Mouse (Mus musculus): ENCODE measurements at regions not wholly inside any gene's neighbourhood (a gene's known extent, or its start where the extent isn't known, plus 50 kb on each side); places are given as distances from the start of the nearest gene placed in this dataset.
A peak's percentile ranks its signal among the peaks of the same experiment; 100 is the strongest.

DNA sequence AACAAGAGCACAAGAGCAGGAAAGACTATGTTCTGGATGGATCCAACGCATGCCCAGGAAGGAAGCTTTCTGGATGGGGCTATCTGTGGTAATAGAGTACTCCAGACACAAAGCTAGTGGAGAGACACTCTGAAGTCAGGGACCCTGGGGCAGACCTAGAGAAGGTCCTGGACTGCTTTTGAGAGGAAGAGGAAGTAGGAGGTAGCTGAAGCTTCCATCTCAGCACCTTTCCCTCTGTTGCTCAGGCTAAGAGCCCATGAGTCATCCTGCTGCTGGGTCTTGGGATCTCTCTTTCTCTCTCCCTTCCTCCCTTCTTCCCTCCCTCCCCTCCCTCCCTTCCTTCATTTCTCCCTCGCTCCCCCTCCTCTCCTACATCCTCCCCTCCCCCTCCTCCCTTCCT lies 84.6 kb upstream of the Cpeb4 start:
- Histone ChIP-seq H3K4me1 (ENCODE audit: control insufficient read depth, insufficient read depth, low read length) (peaks cover 3% of the 10 kb centered on the region; the same call in 1 of the 2 replicates), H3K27ac (ENCODE audit: insufficient read depth, low read depth, low read length) (no peak overlapping the region), H3K4me3 (ENCODE audit: insufficient read depth, low read depth, low read length) (no peak overlapping the region)
- TF ChIP-seq POLR2A (IDR thresholded peaks at IDR 0.05; ENCODE audit: insufficient read depth, low read depth, low read length) = no peak
- TF ChIP-seq CTCF (IDR thresholded peaks at IDR 0.05; ENCODE audit: insufficient read depth, low read depth, low read length) = no peak
- 90% methylated on average over 2 of the region's 2 CpGs for WGBS

GRCm38 (mm10) chr11:31787917-31788703 lies 83.9 kb upstream of the Cpeb4 start:
- peaks cover 3% of the 10 kb centered on the region; the same call in 1 of the 2 replicates for H3K4me1 ChIP-seq (ENCODE audit: control insufficient read depth, insufficient read depth, low read length)
- H3K4me3 ChIP-seq (ENCODE audit: insufficient read depth, low read depth, low read length) = no peak overlapping the region

DNA sequence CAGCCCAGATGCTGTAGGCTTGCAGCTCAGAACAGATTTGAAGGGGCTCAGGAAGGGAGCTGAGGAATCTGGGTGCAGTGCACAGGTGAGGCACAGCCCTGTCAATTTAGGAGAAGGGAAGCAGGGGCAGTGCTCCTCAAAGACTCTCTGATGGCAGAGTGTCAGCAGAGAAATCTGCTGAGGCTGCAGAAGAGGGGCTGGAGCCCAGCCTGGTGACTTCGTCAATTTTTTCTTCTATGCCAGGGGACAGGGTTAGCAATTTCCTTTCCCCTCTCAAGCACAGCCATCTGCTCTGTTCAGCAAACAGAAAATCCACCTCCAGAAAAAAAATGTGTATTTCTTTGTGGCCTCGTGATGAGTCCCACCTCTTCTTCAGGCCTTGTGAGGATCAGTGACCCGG lies 82.0 kb upstream of the Cpeb4 start:
- TF ChIP-seq CTCF (IDR thresholded peaks at IDR 0.05; ENCODE audit: insufficient read depth, low read depth, low read length) (no peak), POLR2A (IDR thresholded peaks at IDR 0.05; ENCODE audit: insufficient read depth, low read depth, low read length) (no peak)
- WGBS = 74% methylated on average over 3 of the region's 3 CpGs
- Histone ChIP-seq H3K27ac (ENCODE audit: insufficient read depth, low read depth, low read length) (no peak overlapping the region), H3K4me1 (ENCODE audit: control insufficient read depth, insufficient read depth, low read length) (peaks cover 5% of the 10 kb centered on the region), H3K4me3 (ENCODE audit: insufficient read depth, low read depth, low read length) (no peak overlapping the region)

More at GRCm38 (mm10) chr11:31787917-31788703, 83.9 kb upstream of the Cpeb4 start:
- 54% methylated on average over 2 of the region's 2 CpGs for WGBS
- H3K27ac ChIP-seq (ENCODE audit: insufficient read depth, low read depth, low read length) = no peak overlapping the region
- TF ChIP-seq CTCF (IDR thresholded peaks at IDR 0.05; ENCODE audit: insufficient read depth, low read depth, low read length) (no peak), POLR2A (IDR thresholded peaks at IDR 0.05; ENCODE audit: insufficient read depth, low read depth, low read length) (no peak)

- 77% methylated on average over 2 of the region's 2 CpGs for WGBS
- Histone ChIP-seq H3K27ac (ENCODE audit: insufficient read depth, low read depth, low read length) (no peak overlapping the region), H3K4me1 (ENCODE audit: control insufficient read depth, insufficient read depth, low read length) (peaks cover 7% of the 10 kb centered on the region), H3K4me3 (ENCODE audit: insufficient read depth, low read depth, low read length) (no peak overlapping the region)
- TF ChIP-seq CTCF (IDR thresholded peaks at IDR 0.05; ENCODE audit: insufficient read depth, low read depth, low read length) (no peak), POLR2A (IDR thresholded peaks at IDR 0.05; ENCODE audit: insufficient read depth, low read depth, low read length) (no peak)
Measured at GRCm38 (mm10) chr11:31791264-31791663, 80.7 kb upstream of the Cpeb4 start.

DNA sequence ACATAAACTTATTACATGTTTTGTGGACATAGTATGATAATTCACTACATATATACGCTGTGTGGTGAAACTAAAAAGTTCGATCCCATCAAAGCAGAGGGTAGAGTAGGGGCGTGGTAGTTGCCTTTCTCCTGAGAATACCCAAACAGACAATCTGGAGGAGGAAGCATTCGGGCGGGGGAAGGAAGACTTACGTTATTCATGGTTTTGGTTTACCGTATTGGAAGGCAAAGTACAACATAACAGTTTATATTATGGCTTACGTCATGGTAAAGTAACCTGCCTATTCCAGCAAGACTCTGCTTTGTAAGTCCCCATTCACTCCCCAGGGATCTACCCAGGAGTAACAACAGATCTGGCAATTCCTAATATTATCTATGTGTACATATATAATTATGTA lies 76.9 kb upstream of the Cpeb4 start:
- H3K4me1 ChIP-seq (ENCODE audit: control insufficient read depth, insufficient read depth, low read length) = peaks cover 7% of the 10 kb centered on the region
- TF ChIP-seq POLR2A (IDR thresholded peaks at IDR 0.05; ENCODE audit: insufficient read depth, low read depth, low read length) (no peak), CTCF (IDR thresholded peaks at IDR 0.05; ENCODE audit: insufficient read depth, low read depth, low read length) (no peak)
- 59% methylated on average over 8 of the region's 8 CpGs for WGBS
- H3K4me3 ChIP-seq (ENCODE audit: insufficient read depth, low read depth, low read length) = no peak overlapping the region
- H3K27ac ChIP-seq (ENCODE audit: insufficient read depth, low read depth, low read length) = no peak overlapping the region

- Histone ChIP-seq H3K27ac (ENCODE audit: insufficient read depth, low read depth, low read length) (peak overlapping the region; percentile 7), H3K4me3 (ENCODE audit: insufficient read depth, low read depth, low read length) (no peak overlapping the region), H3K4me1 (ENCODE audit: control insufficient read depth, insufficient read depth, low read length) (peaks cover 7% of the 10 kb centered on the region)
- 28% methylated on average over 6 of the region's 6 CpGs for WGBS
- TF ChIP-seq POLR2A (IDR thresholded peaks at IDR 0.05; ENCODE audit: insufficient read depth, low read depth, low read length) = no peak
- TF ChIP-seq CTCF (IDR thresholded peaks at IDR 0.05; ENCODE audit: insufficient read depth, low read depth, low read length) = no peak
Measured at GRCm38 (mm10) chr11:31796245-31796644, 75.8 kb upstream of the Cpeb4 start.

DNA sequence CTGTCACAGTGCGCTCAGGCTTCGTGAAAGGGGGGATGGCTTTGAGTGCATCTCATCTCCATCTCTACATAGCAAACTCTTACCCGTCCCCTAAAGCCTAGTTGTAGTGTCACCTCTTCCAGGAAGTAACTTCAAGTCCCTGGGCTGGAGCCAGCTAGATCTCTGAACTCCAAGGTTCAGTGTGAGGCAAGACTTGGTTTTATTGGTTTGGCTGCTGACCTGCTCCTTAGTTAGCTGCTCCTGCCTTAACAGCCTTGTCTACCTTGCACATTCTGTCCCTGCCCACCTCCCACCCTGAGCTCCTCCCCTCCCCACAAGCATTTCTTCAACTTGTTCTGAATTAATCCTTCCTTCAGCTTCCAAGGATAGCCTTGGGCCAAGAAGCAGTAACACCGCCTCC lies 70.4 kb upstream of the Cpeb4 start:
- H3K4me3 ChIP-seq (ENCODE audit: insufficient read depth, low read depth, low read length) = no peak overlapping the region
- no peak overlapping the region for H3K27ac ChIP-seq (ENCODE audit: insufficient read depth, low read depth, low read length)
- no peak for TF ChIP-seq CTCF (IDR thresholded peaks at IDR 0.05; ENCODE audit: insufficient read depth, low read depth, low read length)
- TF ChIP-seq POLR2A (IDR thresholded peaks at IDR 0.05; ENCODE audit: insufficient read depth, low read depth, low read length) = no peak
- WGBS = 72% methylated on average over 4 of the region's 4 CpGs
- peaks cover 13% of the 10 kb centered on the region for H3K4me1 ChIP-seq (ENCODE audit: control insufficient read depth, insufficient read depth, low read length)

DNA sequence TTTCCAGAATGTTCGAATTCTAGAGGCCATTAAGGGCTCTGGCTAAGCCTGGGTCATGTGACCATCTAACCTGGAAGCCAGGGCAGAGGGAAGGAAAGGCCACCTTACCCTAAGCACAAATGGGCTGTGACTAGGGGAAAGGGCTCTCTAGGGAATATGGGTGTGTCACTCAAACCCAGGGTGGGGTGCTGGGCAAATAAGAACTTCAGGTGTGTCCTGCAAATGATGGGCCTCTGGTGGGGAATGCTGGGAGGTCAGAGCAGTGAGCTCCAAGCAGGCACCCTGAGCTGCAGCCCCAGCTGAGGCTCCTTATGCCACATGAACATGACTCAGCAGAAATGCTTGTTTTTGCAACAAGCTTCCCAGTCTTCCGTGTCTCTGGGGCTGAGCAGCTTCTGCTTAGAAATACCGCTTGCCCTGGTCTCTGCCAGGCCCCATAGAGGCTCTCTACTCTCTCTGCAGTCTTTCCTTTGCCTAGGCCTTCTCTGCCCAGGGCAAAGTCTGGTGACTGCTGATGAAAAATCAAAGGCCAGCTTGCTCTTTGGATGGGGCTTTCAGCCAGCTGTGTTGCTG lies 68.6 kb upstream of the Cpeb4 start:
- Histone ChIP-seq H3K27ac (ENCODE audit: insufficient read depth, low read depth, low read length) (no peak overlapping the region), H3K4me1 (ENCODE audit: control insufficient read depth, insufficient read depth, low read length) (peaks cover 18% of the 10 kb centered on the region), H3K4me3 (ENCODE audit: insufficient read depth, low read depth, low read length) (no peak overlapping the region)
- WGBS = 35% methylated on average over 3 of the region's 3 CpGs
- TF ChIP-seq POLR2A (IDR thresholded peaks at IDR 0.05; ENCODE audit: insufficient read depth, low read depth, low read length) = no peak
- TF ChIP-seq CTCF (IDR thresholded peaks at IDR 0.05; ENCODE audit: insufficient read depth, low read depth, low read length) = no peak

- no peak overlapping the region for H3K27ac ChIP-seq (ENCODE audit: insufficient read depth, low read depth, low read length)
- no peak for TF ChIP-seq POLR2A (IDR thresholded peaks at IDR 0.05; ENCODE audit: insufficient read depth, low read depth, low read length)
- TF ChIP-seq CTCF (IDR thresholded peaks at IDR 0.05; ENCODE audit: insufficient read depth, low read depth, low read length) = no peak
- H3K4me1 ChIP-seq (ENCODE audit: control insufficient read depth, insufficient read depth, low read length) = peaks cover 18% of the 10 kb centered on the region
- 95% methylated on average over 6 of the region's 6 CpGs for WGBS
- no peak overlapping the region for H3K4me3 ChIP-seq (ENCODE audit: insufficient read depth, low read depth, low read length)
Measured at GRCm38 (mm10) chr11:31804518-31804917, 67.5 kb upstream of the Cpeb4 start.

Measured in olfactory bulb, adult 2 months (tissue).